Mouse (Mus musculus): ENCODE measurements at regions not wholly inside any gene's neighbourhood (a gene's known extent, or its start where the extent isn't known, plus 50 kb on each side); places are given as distances from the start of the nearest gene placed in this dataset.

- no peak for DNase-seq (ENCODE audit: low read depth, low spot score)
Measured at GRCm38 (mm10) chr15:7574264-7574663, 176.1 kb upstream of the Egflam start.

GRCm38 (mm10) chr15:7574811-7575210 lies 176.6 kb upstream of the Egflam start:
- no peak for DNase-seq (ENCODE audit: low read depth, low spot score)

- DNase-seq (ENCODE audit: low read depth, low spot score) = peak; percentile 29
Measured at GRCm38 (mm10) chr15:7578439-7578838, 180.2 kb upstream of the Egflam start.

- DNase-seq (ENCODE audit: low read depth, low spot score) = no peak
Measured at GRCm38 (mm10) chr15:7587210-7587609, 189.0 kb upstream of the Egflam start.

DNA sequence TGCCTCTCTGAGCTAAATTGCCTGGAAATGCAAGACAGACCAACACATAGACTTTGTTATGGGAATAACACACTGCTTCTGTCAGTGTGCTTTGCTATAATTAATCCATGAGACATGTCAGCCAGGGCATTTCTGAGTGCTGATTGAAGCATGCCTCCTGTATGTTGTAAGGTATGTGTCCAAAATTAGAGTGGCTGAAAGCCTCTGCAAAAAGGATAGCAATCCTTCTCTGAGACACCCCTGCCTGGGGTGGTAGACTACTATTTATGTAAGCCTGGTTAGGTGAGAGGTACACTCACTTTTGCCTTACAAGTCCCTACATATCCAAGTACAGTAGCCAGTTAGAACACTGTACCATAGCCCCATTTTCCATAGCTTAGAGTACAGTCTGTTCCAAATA lies 193.3 kb upstream of the Egflam start:
- DNase-seq (ENCODE audit: low read depth, low spot score) = no peak

DNA sequence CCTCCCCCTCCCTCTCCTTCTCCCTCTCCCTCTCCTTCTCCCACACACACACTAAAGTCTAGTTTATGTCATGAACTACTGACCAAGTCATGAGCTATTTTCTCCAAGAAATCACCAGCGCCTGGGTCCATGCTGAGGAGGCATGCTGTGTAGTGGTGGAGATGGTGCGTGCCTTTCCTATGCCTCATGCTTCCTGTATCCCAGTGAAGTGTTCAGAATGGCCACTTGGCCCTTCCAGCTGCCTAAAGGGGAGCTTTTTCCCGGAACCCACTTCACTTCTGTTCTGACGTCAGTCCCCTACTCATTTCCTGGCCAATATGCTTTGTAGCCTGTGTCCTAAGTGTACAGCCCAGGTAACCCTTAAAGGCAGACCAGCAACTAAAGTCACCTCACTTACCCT lies 199.1 kb upstream of the Egflam start:
- DNase-seq (ENCODE audit: low read depth, low spot score) = no peak

- no peak for DNase-seq (ENCODE audit: low read depth, low spot score)
Measured at GRCm38 (mm10) chr15:7597805-7598204, 199.6 kb upstream of the Egflam start.

GRCm38 (mm10) chr15:7601540-7601939 lies 203.3 kb upstream of the Egflam start:
- DNase-seq (ENCODE audit: low read depth, low spot score) = no peak

- no peak for DNase-seq (ENCODE audit: low read depth, low spot score)
Measured at GRCm38 (mm10) chr15:7604847-7605246, 205.8 kb upstream of the Gdnf start.

- no peak for DNase-seq (ENCODE audit: low read depth, low spot score)
Measured at GRCm38 (mm10) chr15:7617954-7618353, 192.7 kb upstream of the Gdnf start.

DNA sequence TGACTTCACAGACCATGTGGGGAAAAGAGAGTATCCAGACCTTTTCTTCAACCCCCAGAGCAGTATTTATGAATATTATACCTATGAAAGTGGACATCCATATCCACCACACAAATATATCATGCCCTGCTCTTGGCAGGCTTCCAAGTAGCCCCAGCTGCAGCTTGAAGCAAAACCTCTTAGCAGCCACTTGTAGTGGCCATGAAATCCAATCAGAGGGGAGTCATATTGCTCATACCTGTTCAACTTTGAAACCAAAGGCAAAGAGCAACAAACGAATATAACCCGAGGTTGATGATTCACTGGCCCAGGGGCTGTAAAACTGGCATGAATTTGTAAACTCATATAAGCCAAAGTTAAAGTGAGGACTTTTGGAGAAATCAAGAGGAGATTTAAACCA lies 187.6 kb upstream of the Gdnf start:
- DNase-seq (ENCODE audit: low read depth, low spot score) = no peak

DNA sequence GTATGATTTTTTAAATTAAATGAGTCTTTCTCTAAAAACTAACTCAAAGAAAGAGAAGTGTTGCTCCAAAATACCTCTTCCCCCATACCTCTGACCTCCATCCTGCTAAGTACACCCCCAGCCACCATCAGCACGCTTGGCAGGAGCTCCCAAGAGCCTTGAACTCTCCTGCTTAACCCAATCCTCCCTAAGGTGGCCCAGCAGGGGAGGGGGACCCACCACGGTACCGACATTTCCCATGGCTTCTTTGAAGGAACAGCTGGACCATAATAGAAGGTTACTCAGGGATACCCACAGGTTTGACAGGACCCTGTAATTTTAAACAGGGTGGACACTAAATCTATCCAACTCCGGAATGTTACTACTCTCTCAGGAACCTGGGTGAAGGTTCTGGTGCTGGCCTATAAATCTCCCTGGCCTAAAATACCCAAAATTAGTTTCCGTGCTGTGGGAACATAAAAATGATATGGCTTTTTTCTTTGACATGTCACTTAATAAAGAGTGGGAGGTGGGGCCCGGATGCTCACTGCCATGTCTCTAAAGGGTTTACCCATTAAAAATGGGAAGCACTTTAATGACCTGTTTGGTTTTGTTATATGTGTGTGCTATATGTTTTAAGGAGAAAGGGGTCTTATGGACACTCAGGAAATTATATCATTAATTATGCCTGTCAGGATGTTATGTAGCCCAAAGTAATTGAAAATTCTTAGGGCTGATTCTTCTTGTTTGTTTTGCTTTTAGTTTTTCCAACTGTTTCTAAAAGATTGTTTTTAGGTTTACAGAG lies 185.8 kb upstream of the Gdnf start:
- DNase-seq (ENCODE audit: low read depth, low spot score) = peak; percentile 30

GRCm38 (mm10) chr15:7629826-7630225 lies 180.8 kb upstream of the Gdnf start:
- DNase-seq (ENCODE audit: low read depth, low spot score) = no peak

GRCm38 (mm10) chr15:7635234-7635633 lies 175.4 kb upstream of the Gdnf start:
- no peak for DNase-seq (ENCODE audit: low read depth, low spot score)

GRCm38 (mm10) chr15:7639444-7639843 lies 171.2 kb upstream of the Gdnf start:
- DNase-seq (ENCODE audit: low read depth, low spot score) = no peak

- DNase-seq (ENCODE audit: low read depth, low spot score) = no peak
Measured at GRCm38 (mm10) chr15:7642075-7642474, 168.6 kb upstream of the Gdnf start.

GRCm38 (mm10) chr15:7650705-7651104 lies 159.9 kb upstream of the Gdnf start:
- no peak for DNase-seq (ENCODE audit: low read depth, low spot score)

GRCm38 (mm10) chr15:7663888-7664287 lies 146.8 kb upstream of the Gdnf start:
- no peak for DNase-seq (ENCODE audit: low read depth, low spot score)

- no peak for DNase-seq (ENCODE audit: low read depth, low spot score)
Measured at GRCm38 (mm10) chr15:7669631-7670030, 141.0 kb upstream of the Gdnf start.

DNA sequence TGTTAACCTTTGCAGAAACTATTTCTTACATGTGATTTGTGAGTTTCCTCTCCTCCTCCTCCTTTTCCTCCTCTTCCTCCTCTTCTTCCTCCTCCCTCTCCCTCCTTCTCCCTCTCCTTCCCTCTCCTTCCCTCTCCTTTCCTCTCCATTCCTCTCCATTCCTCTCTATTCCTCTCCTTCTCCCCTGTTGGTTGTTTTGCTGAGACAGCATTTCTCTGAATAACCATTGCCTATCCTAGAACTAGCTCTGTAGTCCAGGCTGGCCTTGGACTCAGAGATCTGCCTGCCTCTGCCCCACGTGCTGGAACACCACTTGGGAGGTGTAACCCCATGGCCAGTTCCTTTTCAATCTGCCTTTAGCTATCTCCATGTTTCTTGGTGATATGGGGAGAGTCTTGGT lies 133.7 kb upstream of the Gdnf start:
- DNase-seq (ENCODE audit: low read depth, low spot score) = no peak

GRCm38 (mm10) chr15:7678711-7679110 lies 131.9 kb upstream of the Gdnf start:
- no peak for DNase-seq (ENCODE audit: low read depth, low spot score)

- no peak for DNase-seq (ENCODE audit: low read depth, low spot score)
Measured at GRCm38 (mm10) chr15:7681011-7681410, 129.6 kb upstream of the Gdnf start.

DNA sequence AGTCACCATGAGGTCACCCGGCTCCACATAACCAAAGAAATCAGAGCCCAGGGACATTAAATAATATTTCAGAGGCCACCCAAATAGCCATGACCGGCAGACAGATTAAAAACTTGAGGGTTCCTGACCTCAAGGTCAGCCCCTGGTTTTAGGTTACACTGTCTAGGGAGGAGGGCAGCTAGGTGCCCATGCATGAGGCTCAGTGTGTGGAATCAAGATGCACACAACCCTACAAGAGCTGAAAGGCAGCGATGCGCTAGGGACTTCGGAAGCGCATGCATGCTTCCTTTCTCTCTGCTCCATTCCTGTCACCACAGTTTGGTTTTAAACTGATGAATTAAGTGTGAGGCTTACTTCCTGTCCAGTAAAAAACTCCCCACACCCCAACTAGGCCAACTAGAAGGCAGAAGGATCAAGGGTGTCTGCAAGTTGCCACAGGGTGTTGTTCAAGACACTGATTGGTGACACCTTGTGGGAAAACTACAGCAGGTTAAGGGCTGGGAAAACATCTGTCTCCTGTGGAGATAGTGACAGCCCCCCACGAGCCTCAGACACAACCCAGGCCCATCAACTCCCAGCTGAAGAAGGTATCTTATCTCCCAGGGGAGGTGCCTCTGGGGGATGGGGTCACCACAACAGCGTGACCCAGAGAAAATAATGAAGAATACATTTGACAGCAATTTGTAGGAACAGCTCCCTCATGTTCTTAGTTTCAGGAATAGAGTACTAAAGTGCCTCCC lies 127.2 kb upstream of the Gdnf start:
- DNase-seq (ENCODE audit: low read depth, low spot score) = peak; percentile 49

Data from mesoderm, embryonic 11.5 days (tissue).